Mouse (Mus musculus) bone marrow, adult 2 months (tissue): ENCODE results near the gene Cela3b.

Experiments
- CTCF ChIP-seq: fragments of 200-500 bp; IDR thresholded peaks from 2 replicates; pipeline ENCODE4 v1.5.1; 2011; ENCODE audit warnings: low read length, control low read depth; ENCODE audit not compliant: control insufficient read depth, insufficient read depth
- POLR2A ChIP-seq: fragments of 200-500 bp; IDR thresholded peaks from 2 replicates; pipeline ENCODE4 v1.6.1; 2011; ENCODE audit warnings: low read depth, mild to moderate bottlenecking, control low read depth, low read length, borderline replicate concordance; ENCODE audit not compliant: control insufficient read depth

DNA sequence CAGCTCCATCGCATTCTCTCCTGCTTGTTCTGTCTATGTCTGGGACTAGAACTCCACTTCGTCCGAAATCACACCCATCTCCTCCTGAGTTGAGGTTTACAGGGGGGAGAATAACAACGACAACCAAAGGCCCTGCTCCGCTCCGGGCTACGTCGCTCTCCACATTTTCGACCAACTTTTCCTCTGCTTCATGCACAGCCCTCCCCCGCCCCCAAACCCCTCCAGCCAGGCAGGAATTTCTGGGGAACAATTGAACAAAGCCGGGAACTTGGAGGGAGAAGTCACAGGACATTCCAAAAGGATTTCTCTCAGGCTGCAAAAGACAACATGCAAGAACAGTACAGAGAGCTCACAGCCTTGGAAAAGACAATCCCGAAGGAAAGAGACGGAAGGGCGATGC, 30.3 kb upstream of the Cela3b start:
- TF ChIP-seq POLR2A (no peak), CTCF (no peak)
